Mouse (Mus musculus) spleen, adult 12 weeks (tissue): ENCODE results near the gene Pgpep1.

Experiments used
- DNase-seq: peaks from one replicate; pipeline ENCODE4 v3.0.0; 2022; ENCODE audit warnings: low spot score

The Pgpep1 gene

GRCm38 (mm10) chr8:70631436-70631835 lies 28.8 kb downstream of the Pgpep1 start:
- no peak for DNase-seq

GRCm38 (mm10) chr8:70630532-70631381 lies 29.4 kb downstream of the Pgpep1 start:
- DNase-seq, result no peak

- DNase-seq, result peak; percentile 85
These were observed 30.3 kb downstream of the Pgpep1 start for GRCm38 (mm10) chr8:70629574-70630531.

GRCm38 (mm10) chr8:70628986-70629490 lies 31.1 kb downstream of the Pgpep1 start:
- DNase-seq, result no peak

GRCm38 (mm10) chr8:70627041-70627440 lies 33.1 kb downstream of the Pgpep1 start:
- no peak for DNase-seq

GRCm38 (mm10) chr8:70625104-70625503 lies 35.1 kb downstream of the Pgpep1 start:
- DNase-seq, result no peak

GRCm38 (mm10) chr8:70622220-70622619 lies 38.0 kb downstream of the Pgpep1 start:
- peak; percentile 50 for DNase-seq

GRCm38 (mm10) chr8:70618888-70619334 lies 41.3 kb downstream of the Pgpep1 start:
- peak; percentile 81 for DNase-seq

GRCm38 (mm10) chr8:70617985-70618384 lies 42.2 kb downstream of the Pgpep1 start:
- DNase-seq, result no peak

- no peak for DNase-seq
These were observed 43.5 kb downstream of the Pgpep1 start for GRCm38 (mm10) chr8:70616645-70617044.

GRCm38 (mm10) chr8:70615894-70616293 lies 44.3 kb downstream of the Pgpep1 start, which contains the start of gene Lrrc25:
TSS of gene Lrrc25 (plus strand) at chr8:70616155.
- no peak for DNase-seq

- no peak for DNase-seq
These were observed 44.9 kb downstream of the Pgpep1 start for GRCm38 (mm10) chr8:70615281-70615680.

GRCm38 (mm10) chr8:70614469-70614868 lies 45.7 kb downstream of the Pgpep1 start:
- no peak for DNase-seq

- DNase-seq, result no peak
These were observed 46.4 kb downstream of the Pgpep1 start for GRCm38 (mm10) chr8:70613763-70614162.

- peak; percentile 85 for DNase-seq
These were observed 48.3 kb downstream of the Pgpep1 start for GRCm38 (mm10) chr8:70611849-70612248.

- peak; percentile 82 for DNase-seq
These were observed 49.1 kb downstream of the Pgpep1 start for GRCm38 (mm10) chr8:70610796-70611771.

- DNase-seq, result peak; percentile 66
These were observed 50.1 kb downstream of the Pgpep1 start for GRCm38 (mm10) chr8:70609849-70610795.

- DNase-seq, result no peak
These were observed 50.8 kb downstream of the Pgpep1 start for GRCm38 (mm10) chr8:70609368-70609848.

GRCm38 (mm10) chr8:70608749-70609367 lies 51.3 kb downstream of the Pgpep1 start, which contains the start of gene Ssbp4:
TSS of gene Ssbp4 (minus strand) at chr8:70608872.
- no peak for DNase-seq
